Mouse (Mus musculus) limb, embryonic 11.5 days (tissue): Measurements from ENCODE around the gene Tmc8. TPM values are rescaled to one million over a fixed set of nuclear protein-coding genes. Genes with fewer than 3 reads are reported as not detected.

Experiments
- ATAC-seq: fragments of 200-750 bp; cut with Nextera tagmentation; 2 replicates; pipeline ENCODE4 v1.8.0; 2017; ENCODE audit warnings: low read depth; ENCODE audit not compliant: insufficient number of reproducible peaks, low FRiP score, low TSS enrichment
- DNase-seq: peaks from one replicate; pipeline ENCODE4 v3.0.0-alpha.2; 2015; ENCODE audit warnings: low spot score
- H3K27ac ChIP-seq: fragments of 300-500 bp; sonication (generic); replicated peaks from 2 replicates; pipeline ENCODE4 v1.5.1; 2014; ENCODE audit warnings: low read depth, mild to moderate bottlenecking, low read length
- H3K27me3 ChIP-seq: fragments of 300-500 bp; sonication (generic); 2 replicates; pipeline ENCODE4 v1.6.1; 2014; ENCODE audit warnings: mild to moderate bottlenecking, low read length, mixed read lengths; ENCODE audit not compliant: control insufficient read depth, insufficient read depth
- H3K36me3 ChIP-seq: fragments of 300-500 bp; sonication (generic); 2 replicates; pipeline ENCODE4 v1.6.1; 2014; ENCODE audit warnings: mild to moderate bottlenecking, low read length, moderate library complexity, mixed read lengths; ENCODE audit not compliant: control insufficient read depth, insufficient read depth
- H3K4me1 ChIP-seq: fragments of 300-500 bp; sonication (generic); 2 replicates; pipeline ENCODE4 v1.6.1; 2014; ENCODE audit warnings: low read length, mixed read lengths; ENCODE audit not compliant: control insufficient read depth, insufficient read depth
- H3K4me2 ChIP-seq: fragments of 300-500 bp; sonication (generic); 2 replicates; pipeline ENCODE4 v1.6.1; 2014; ENCODE audit warnings: low read depth, mild to moderate bottlenecking, moderate library complexity; ENCODE audit not compliant: severe bottlenecking
- H3K4me3 ChIP-seq: fragments of 300-500 bp; sonication (generic); 2 replicates; pipeline ENCODE4 v1.5.1; 2014; ENCODE audit warnings: low read depth, low read length
- H3K9ac ChIP-seq: fragments of 300-500 bp; sonication (generic); 2 replicates; pipeline ENCODE4 v1.6.1; 2014; ENCODE audit warnings: mild to moderate bottlenecking, low read length
- H3K9me3 ChIP-seq: fragments of 300-500 bp; sonication (generic); 2 replicates; pipeline ENCODE4 v1.6.1; 2016; ENCODE audit warnings: low read length; ENCODE audit not compliant: control insufficient read depth
- WGBS: fragments of 180-500 bp; shearing (Covaris S2); extraction: QIAGEN DNeasy Blood & Tissue Kit; methylation state at CpG from one replicate; pipeline ENCODE4 v1.1.7; 2014; 5-methylcytosine and 5-hydroxymethylcytosine counted together
- polyA plus RNA-seq: library from polyadenylated mRNA; unstranded; fragments of >200 nt; fragmentation: Nextera tagmentation; extraction: Ambion mirVana; gene quantifications from 2 replicates; pipeline ENCODE4 v1.2.1, GENCODE M21; 2014

Tmc8 gene
- polyA plus RNA-seq, 1 experiment from 2014 or later, result 0.87 TPM

DNA sequence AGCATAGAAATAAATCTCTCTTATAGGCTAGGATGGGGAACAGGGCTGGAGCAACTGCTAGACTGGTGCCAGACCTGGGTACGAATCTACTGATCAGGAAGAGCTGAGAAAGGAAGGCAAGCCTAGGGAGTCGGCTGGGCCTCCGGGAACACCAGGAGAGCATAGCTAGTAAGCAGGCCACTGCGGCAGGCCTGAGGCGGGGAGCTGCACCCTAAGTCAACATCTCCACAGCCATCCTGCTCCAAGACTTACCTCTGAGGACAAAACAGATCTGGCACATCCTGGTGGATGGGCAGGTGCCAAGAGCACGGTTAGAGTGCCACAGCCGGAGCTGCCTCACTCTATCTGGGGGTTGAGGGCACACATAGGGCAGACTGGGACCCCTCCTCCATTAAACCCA, 38.3 kb downstream of the Tmc8 start:
- no peak overlapping the region for H3K4me2 ChIP-seq
- H3K9me3 ChIP-seq, result no peaks in the 10 kb centered on the region
- DNase-seq, result no peak
- no peak overlapping the region for H3K9ac ChIP-seq
- H3K36me3 ChIP-seq, result peaks cover 26% of the 10 kb centered on the region
- 92% methylated on average over 7 of the region's 7 CpGs for WGBS
- no peaks in the 10 kb centered on the region for H3K27me3 ChIP-seq
- no peak overlapping the region for H3K4me3 ChIP-seq
- H3K27ac ChIP-seq, result no peak overlapping the region
- no peak for ATAC-seq
- H3K4me1 ChIP-seq, result peaks cover 10% of the 10 kb centered on the region

DNA sequence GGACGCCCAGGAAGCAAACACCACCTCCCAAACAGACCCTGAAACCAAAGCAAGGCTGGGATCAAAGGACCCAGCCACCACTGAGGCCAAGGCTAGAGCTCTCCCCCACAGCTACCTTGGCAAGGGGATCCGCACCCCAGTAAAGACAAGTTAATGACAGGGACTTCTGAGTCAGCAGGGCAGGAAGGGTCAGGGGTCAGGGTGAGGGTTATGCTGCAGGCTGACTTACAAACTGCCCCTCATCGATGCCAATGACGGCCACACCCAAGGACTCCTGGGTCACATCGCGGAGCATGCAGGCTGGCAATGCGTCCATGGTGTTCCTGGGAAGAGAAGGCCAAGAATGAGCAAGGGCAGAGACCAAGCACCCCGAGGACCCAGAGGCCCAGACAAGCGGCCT, 40.0 kb downstream of the Tmc8 start:
- Histone ChIP-seq H3K9me3 (no peaks in the 10 kb centered on the region), H3K4me3 (no peak overlapping the region), H3K27me3 (no peaks in the 10 kb centered on the region), H3K9ac (no peak overlapping the region), H3K4me2 (no peak overlapping the region), H3K36me3 (peaks cover 21% of the 10 kb centered on the region), H3K27ac (no peak overlapping the region), H3K4me1 (peaks cover 17% of the 10 kb centered on the region)
- ATAC-seq (no peak), DNase-seq (no peak)
- 89% methylated on average over 9 of the region's 9 CpGs for WGBS

DNA sequence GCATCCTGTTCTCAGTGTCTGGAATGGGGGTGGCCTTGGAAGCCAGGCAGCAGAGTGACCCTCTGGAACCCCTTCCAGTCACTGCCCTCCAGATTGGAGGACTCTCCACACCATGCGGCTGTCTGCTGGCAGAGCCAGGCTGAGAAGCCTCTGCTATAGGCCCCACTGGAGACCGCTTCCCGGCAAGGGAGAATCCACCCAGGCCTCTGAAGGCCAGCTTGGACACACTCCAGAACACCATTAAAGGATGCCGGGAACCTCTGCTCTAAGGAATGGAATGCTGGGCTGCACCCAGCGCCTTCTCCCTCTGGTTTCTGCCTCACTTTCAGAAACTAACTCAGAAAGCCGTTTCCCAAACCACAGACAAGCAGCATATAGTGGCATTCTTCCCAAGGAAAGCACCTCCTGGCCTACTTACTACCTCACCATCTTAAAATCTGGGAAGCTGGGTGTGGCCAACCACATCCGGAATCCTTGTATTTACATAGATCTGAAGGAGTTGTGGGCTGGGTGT, 40.9 kb downstream of the Tmc8 start:
- Histone ChIP-seq H3K4me3 (no peak overlapping the region), H3K9me3 (no peaks in the 10 kb centered on the region), H3K27ac (no peak overlapping the region), H3K4me1 (peaks cover 20% of the 10 kb centered on the region), H3K27me3 (no peaks in the 10 kb centered on the region), H3K4me2 (no peak overlapping the region), H3K9ac (no peak overlapping the region), H3K36me3 (peaks cover 20% of the 10 kb centered on the region)
- DNase-seq (no peak), ATAC-seq (no peak)
- WGBS, result 93% methylated on average over 7 of the region's 7 CpGs

- Histone ChIP-seq H3K4me3 (no peak overlapping the region), H3K4me2 (no peak overlapping the region), H3K36me3 (peaks cover 18% of the 10 kb centered on the region)
Measured at GRCm38 (mm10) chr11:117823411-117823810, 41.5 kb downstream of the Tmc8 start.

DNA sequence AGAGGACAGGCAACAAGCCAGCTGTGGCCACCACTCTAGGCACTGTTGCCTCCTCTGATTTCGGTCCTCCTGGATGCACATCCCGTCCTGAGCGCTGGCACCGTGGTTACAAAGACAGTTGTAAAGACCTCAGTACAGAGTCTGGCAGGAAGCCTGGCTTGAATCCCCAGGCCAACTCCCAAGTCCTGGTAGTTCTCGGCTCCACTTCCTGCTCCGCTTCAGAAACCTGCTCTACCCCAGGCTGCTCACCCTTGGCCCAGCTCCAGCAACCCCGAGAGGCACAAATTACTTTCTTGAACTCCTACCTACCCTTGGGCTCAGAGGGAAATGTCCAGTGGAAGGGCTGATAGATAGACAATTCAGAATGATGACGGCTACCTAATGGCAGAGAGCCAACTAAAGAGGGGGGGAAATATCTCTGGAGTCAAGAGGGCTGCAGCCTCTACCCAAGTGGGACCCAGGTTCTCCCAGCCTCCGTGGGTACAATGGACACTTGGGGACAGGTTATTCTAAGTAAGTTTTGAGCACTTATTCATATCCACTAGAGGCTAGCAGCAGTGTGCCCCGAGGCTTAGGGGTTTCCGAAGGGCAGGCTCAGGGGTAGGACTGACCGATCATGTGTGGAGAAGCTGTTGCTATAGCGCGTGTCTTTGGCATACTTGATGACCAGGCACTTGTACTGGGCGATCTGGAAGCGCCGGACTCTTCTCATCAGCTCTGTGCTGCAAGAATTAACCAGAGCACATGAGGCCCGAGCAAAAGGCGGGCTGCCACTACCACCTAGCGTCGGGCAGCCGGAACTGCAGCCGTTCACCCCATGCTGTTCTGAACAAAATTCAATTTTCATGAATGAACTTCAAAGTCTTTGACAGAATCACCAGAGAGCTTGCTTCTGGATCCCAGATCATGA, 42.4 kb downstream of the Tmc8 start:
- peak overlapping the region; percentile 93 for H3K9ac ChIP-seq
- H3K27ac ChIP-seq, result no peak overlapping the region
- peak; percentile 92 for DNase-seq
- WGBS, result 29% methylated on average over 23 of the region's 23 CpGs
- H3K4me2 ChIP-seq, result peak overlapping the region; percentile 90
- H3K4me1 ChIP-seq, result peaks cover 20% of the 10 kb centered on the region
- ATAC-seq, result no peak
- peaks cover 13% of the 10 kb centered on the region for H3K36me3 ChIP-seq
- peak overlapping the region; percentile 81 for H3K4me3 ChIP-seq
- H3K9me3 ChIP-seq, result no peaks in the 10 kb centered on the region
- no peaks in the 10 kb centered on the region for H3K27me3 ChIP-seq

More at GRCm38 (mm10) chr11:117823411-117823810, 41.5 kb downstream of the Tmc8 start:
- no peak overlapping the region for H3K27ac ChIP-seq
- no peak overlapping the region for H3K9ac ChIP-seq
- H3K27me3 ChIP-seq, result no peaks in the 10 kb centered on the region
- 91% methylated on average over 6 of the region's 6 CpGs for WGBS
- peaks cover 20% of the 10 kb centered on the region for H3K4me1 ChIP-seq
- H3K9me3 ChIP-seq, result no peaks in the 10 kb centered on the region
- no peak for DNase-seq
- ATAC-seq, result no peak

GRCm38 (mm10) chr11:117825333-117826101, 43.6 kb downstream of the Tmc8 start, which contains the start of the genes Afmid and Tk1:
TSS of gene Afmid (plus strand) at chr11:117825924.
TSS of gene Tk1 (minus strand) at chr11:117826092.
- Histone ChIP-seq H3K4me2 (peak within 1 kb of the TSS; percentile 90), H3K9me3 (no peaks in the 10 kb centered on the region), H3K4me3 (peak within 1 kb of the TSS; percentile 81), H3K9ac (peak within 1 kb of the TSS; percentile 93), H3K27ac (peak within 1 kb of the TSS; percentile 95), H3K27me3 (no peaks in the 10 kb centered on the region), H3K36me3 (peaks cover 10% of the 10 kb centered on the region), H3K4me1 (peaks cover 20% of the 10 kb centered on the region)
- ATAC-seq (peak; percentile 71; the same call in 1 of the 2 replicates), DNase-seq (peak; percentile 90)
- 0% methylated on average over 34 of the region's 34 CpGs for WGBS

DNA sequence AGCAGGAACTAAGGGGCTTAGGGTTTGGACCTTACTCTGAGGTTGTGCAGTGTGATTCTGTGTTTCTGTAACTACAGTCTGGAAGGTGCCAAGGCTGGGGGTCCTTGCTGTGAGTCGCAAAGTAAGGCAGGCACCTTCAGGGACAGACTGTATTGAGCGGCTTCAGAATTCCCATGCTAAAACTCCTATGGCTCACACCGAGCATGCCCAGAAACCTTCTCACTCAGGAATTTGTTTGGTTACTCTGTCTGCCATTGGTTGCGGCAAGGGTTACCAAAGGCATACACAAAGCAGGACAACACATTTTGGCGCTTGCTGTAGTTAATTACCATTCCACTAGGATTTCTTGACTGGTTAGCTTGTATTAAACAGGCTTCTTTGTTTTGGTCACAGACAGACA, 44.3 kb downstream of the Tmc8 start:
- DNase-seq, result no peak
- Histone ChIP-seq H3K27ac (peak overlapping the region; percentile 95), H3K9me3 (no peaks in the 10 kb centered on the region), H3K27me3 (no peaks in the 10 kb centered on the region), H3K4me1 (peaks cover 20% of the 10 kb centered on the region), H3K36me3 (peaks cover 6% of the 10 kb centered on the region; the same call in 1 of the 2 replicates), H3K4me2 (peak overlapping the region; percentile 90), H3K9ac (peak overlapping the region; percentile 93), H3K4me3 (peak overlapping the region; percentile 81)
- WGBS, result 11% methylated on average over 5 of the region's 5 CpGs
- ATAC-seq, result peak; percentile 36; the same call in 1 of the 2 replicates

GRCm38 (mm10) chr11:117826916-117827315, 45.0 kb downstream of the Tmc8 start:
- no peaks in the 10 kb centered on the region for H3K9me3 ChIP-seq
- H3K27me3 ChIP-seq, result no peaks in the 10 kb centered on the region
- H3K36me3 ChIP-seq, result peaks cover 3% of the 10 kb centered on the region; the same call in 1 of the 2 replicates
- H3K9ac ChIP-seq, result peak overlapping the region; percentile 28; the same call in 1 of the 2 replicates
- H3K4me1 ChIP-seq, result peaks cover 20% of the 10 kb centered on the region
- no peak overlapping the region for H3K4me3 ChIP-seq
- WGBS, result 74% methylated on average over 8 of the region's 8 CpGs
- 0 out of 2 replicates have a peak overlapping the region, but pooled peaks have one; percentile 95 for H3K27ac ChIP-seq
- DNase-seq, result no peak
- H3K4me2 ChIP-seq, result peak overlapping the region; percentile 90; the same call in 1 of the 2 replicates
- no peak for ATAC-seq
